Mouse (Mus musculus) CD4-positive, CD25-positive, alpha-beta regulatory T cell, adult 4 months (primary cell): ENCODE data around the gene Il12b. TPM values are rescaled to one million over a fixed set of nuclear protein-coding genes. Genes with fewer than 3 reads are reported as not detected.
"Not testable (repeated sequence)": the region's sequence is repeated elsewhere in the genome, so short reads cannot be mapped to it uniquely, and the experiment has no call there.

Experiments
- ATAC-seq: one replicate; pipeline ENCODE4 v1.8.0; 2017
- polyA plus RNA-seq, 2 experiments: library from polyadenylated mRNA; unstranded; fragments of 100-300 nt; shearing (Covaris generic); gene quantifications; one replicate each; pipeline ENCODE4 v1.2.1; 2017

Gene Il12b
- polyA plus RNA-seq, 2 experiments from 2014 or later: not detected

- no peak for ATAC-seq
Measured at GRCm38 (mm10) chr11:44412276-44412675, 12.4 kb downstream of the Il12b start.

GRCm38 (mm10) chr11:44413371-44413770 lies 13.5 kb downstream of the Il12b start:
- ATAC-seq: no peak

- ATAC-seq: no peak
Measured at GRCm38 (mm10) chr11:44414605-44415004, 14.7 kb downstream of the Il12b start.

GRCm38 (mm10) chr11:44417403-44417802 lies 17.5 kb downstream of the Il12b start:
- ATAC-seq: no peak

DNA sequence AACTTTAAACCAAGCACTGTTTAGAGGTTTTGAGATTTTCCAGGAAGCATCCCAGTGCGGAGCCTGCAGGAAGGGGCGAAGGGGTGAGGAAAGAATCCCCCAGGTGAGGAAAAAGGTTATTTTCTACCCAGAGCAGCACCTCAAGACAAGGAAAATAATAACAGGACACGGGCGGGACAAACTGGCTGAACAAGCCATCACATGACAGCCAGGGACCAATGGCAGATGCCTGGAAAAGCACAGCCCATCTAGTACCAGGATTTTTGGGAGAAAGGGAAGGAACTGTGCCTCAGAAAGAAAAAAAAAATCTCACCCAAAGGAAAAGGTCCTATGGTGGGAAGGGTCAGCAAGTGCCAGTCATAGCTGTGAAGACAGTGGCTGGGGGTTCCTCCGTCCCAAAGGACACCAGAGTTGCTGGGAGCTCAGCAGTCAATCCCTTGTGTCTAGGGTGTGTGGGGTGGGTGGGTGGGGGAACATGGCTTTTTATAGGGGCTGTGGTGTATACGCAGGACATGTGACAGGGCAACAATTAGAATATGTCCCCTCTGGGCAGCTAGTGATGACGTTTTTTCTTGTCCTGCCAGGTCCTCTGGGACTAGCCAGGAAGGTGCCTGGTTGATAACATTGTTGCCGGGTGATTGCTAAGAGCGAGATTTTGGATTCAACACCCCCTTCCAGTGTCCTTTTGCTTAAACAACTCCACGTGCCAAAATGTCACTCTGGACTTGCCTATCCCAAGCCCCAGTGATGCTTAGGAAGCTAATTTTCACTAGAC lies 22.7 kb downstream of the Il12b start:
- no peak for ATAC-seq

GRCm38 (mm10) chr11:44423261-44423660 lies 23.4 kb downstream of the Il12b start:
- ATAC-seq: no peak

- ATAC-seq: no peak
Measured at GRCm38 (mm10) chr11:44423955-44424354, 24.1 kb downstream of the Il12b start.

GRCm38 (mm10) chr11:44425006-44425405 lies 25.1 kb downstream of the Il12b start:
- no peak for ATAC-seq

- no peak for ATAC-seq
Measured at GRCm38 (mm10) chr11:44425626-44426025, 25.8 kb downstream of the Il12b start.

GRCm38 (mm10) chr11:44427951-44428350 lies 28.1 kb downstream of the Il12b start:
- no peak for ATAC-seq

DNA sequence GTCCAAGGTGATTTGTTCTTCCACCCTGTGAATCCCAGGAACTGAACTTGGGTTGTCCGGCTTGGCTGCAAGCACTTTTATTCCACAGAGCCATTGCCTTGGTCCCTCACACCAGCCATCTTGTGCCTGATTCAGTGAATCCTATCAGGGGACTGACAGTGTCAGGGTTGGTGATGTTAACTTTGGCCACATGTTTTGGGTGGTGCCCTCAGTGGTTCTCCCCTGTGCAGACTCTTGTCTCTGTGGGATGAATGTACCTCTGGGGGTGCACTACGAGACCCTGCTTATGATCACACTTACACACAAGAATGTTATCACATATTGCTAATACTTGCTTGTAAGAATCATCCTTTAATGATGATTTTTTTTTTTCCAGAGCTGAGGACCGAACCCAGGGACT lies 30.2 kb downstream of the Il12b start:
- ATAC-seq: no peak

DNA sequence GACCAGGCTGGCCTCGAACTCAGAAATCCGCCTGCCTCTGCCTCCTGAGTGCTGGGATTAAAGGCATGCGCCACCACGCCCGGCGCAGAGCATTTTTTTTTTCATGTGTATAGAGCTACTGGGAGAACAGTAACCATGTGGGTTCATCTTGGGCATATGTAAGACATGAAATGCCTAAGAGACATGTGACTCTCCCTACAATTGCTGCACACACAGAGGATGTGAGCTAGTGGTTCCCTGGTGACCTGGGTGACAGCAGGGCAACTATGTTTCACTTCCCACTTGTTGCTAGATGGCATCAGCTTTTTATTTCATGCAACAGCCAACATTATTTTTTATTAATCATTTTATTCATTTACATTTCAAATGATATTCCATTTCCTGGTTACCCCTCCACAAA lies 37.9 kb downstream of the Il12b start:
- ATAC-seq: no peak

GRCm38 (mm10) chr11:44451046-44451445 lies 51.2 kb downstream of the Il12b start:
- no peak for ATAC-seq

GRCm38 (mm10) chr11:44452016-44452415 lies 52.2 kb downstream of the Il12b start:
- not testable (repeated sequence) for ATAC-seq

GRCm38 (mm10) chr11:44453423-44453822 lies 53.6 kb downstream of the Il12b start:
- peak; percentile 61 for ATAC-seq

GRCm38 (mm10) chr11:44461493-44461892 lies 61.6 kb downstream of the Il12b start:
- ATAC-seq: no peak

Other genes with a start within 250 kb of the Il12b start
- gene Ublcp1, start 70.4 kb downstream of the Il12b start, polyA plus RNA-seq: 10 to 100 TPM; 44.1 to 58.3 TPM
- 10 to 100 TPM; 54.0 to 64.9 TPM for gene Rnf145, start 118.9 kb downstream of the Il12b start, polyA plus RNA-seq
- 1 to 10 TPM in 1 of 2 experiments, under 1 TPM in 1; 0.30 to 3.9 TPM for gene Ebf1, start 217.3 kb downstream of the Il12b start, polyA plus RNA-seq